Mouse (Mus musculus): ENCODE measurements at regions not wholly inside any gene's neighbourhood (a gene's known extent, or its start where the extent isn't known, plus 50 kb on each side); places are given as distances from the start of the nearest gene placed in this dataset.

DNA sequence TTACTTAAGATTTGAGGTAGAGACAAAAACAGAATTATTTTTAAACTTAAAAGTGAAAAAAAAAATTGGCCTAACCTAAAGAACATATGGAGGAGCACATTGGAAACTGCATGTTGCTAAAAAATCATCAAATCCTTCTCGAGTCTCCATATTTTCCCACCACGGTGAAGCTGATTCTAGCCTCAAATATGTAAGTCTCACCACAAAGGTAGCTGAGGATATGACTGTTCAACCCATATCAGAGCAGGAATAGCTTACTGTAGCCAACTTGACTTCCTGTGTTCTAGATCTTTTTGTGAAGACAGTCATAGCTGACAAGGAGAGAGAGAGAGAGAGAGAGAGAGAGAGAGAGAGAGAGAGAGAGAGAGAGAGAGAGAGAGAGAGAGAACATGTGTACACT lies 1039.8 kb downstream of the Car8 start:
- H3K4me3 ChIP-seq (ENCODE audit: low read depth, low read length): no peak overlapping the region
- no peaks in the 10 kb centered on the region for H3K27me3 ChIP-seq (ENCODE audit: insufficient read depth, low read length)
- H3K27ac ChIP-seq (ENCODE audit: low read depth, low read length): no peak overlapping the region
- DNase-seq (ENCODE audit: low spot score) (no peak), ATAC-seq (ENCODE audit: low FRiP score) (no peak)
- 97% methylated on average over 2 of the region's 2 CpGs for WGBS
- no peak for TF ChIP-seq CTCF (IDR thresholded peaks at IDR 0.05)
- no peaks in the 10 kb centered on the region for H3K9me3 ChIP-seq (ENCODE audit: low read length)
- H3K4me2 ChIP-seq (ENCODE audit: low read depth, low read length, poor library complexity, severe bottlenecking): no peak overlapping the region
- no peaks in the 10 kb centered on the region for H3K4me1 ChIP-seq (ENCODE audit: insufficient read depth, low read length)
- H3K9ac ChIP-seq (replicated peaks; ENCODE audit: low read length, poor library complexity, severe bottlenecking): no peak overlapping the region
- no peaks in the 10 kb centered on the region for H3K36me3 ChIP-seq (ENCODE audit: insufficient read depth, low read length)

- TF ChIP-seq CTCF (IDR thresholded peaks at IDR 0.05): no peak
- Histone ChIP-seq H3K4me1 (ENCODE audit: insufficient read depth, low read length) (no peaks in the 10 kb centered on the region), H3K9ac (replicated peaks; ENCODE audit: low read length, poor library complexity, severe bottlenecking) (no peak overlapping the region), H3K4me2 (ENCODE audit: low read depth, low read length, poor library complexity, severe bottlenecking) (no peak overlapping the region), H3K27ac (ENCODE audit: low read depth, low read length) (no peak overlapping the region), H3K4me3 (ENCODE audit: low read depth, low read length) (no peak overlapping the region), H3K36me3 (ENCODE audit: insufficient read depth, low read length) (no peaks in the 10 kb centered on the region), H3K9me3 (ENCODE audit: low read length) (no peaks in the 10 kb centered on the region), H3K27me3 (ENCODE audit: insufficient read depth, low read length) (no peaks in the 10 kb centered on the region)
- ATAC-seq (ENCODE audit: low FRiP score) (no peak), DNase-seq (ENCODE audit: low spot score) (no peak)
- 91% methylated on average over 3 of the region's 3 CpGs for WGBS
Observed at GRCm38 (mm10) chr4:7196570-7196969, 1042.3 kb downstream of the Car8 start.

DNA sequence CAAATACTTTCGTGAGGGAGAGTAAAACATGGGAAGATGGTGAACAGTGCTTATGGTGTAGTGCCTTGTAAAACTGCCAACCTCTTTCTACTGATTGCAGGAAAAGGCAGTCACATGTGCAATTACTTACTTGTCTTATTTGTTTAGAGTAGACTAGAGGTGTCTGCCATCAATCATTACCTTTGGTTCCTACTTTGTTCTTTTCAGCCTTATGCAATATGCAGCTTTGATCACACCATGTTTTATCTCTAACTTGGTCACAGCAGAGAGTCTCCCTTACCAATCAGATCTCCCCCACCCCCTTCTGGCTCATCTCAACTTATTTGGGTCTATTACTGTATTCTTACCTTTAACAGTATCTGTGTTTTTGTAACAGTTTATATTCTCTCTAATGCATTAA lies 1043.2 kb downstream of the Car8 start:
- 86% methylated on average over 1 of the region's 1 CpGs for WGBS
- ATAC-seq (ENCODE audit: low FRiP score) (no peak), DNase-seq (ENCODE audit: low spot score) (no peak)
- Histone ChIP-seq H3K27ac (ENCODE audit: low read depth, low read length) (no peak overlapping the region), H3K4me3 (ENCODE audit: low read depth, low read length) (no peak overlapping the region), H3K36me3 (ENCODE audit: insufficient read depth, low read length) (no peaks in the 10 kb centered on the region), H3K4me1 (ENCODE audit: insufficient read depth, low read length) (no peaks in the 10 kb centered on the region), H3K9me3 (ENCODE audit: low read length) (no peaks in the 10 kb centered on the region), H3K4me2 (ENCODE audit: low read depth, low read length, poor library complexity, severe bottlenecking) (no peak overlapping the region), H3K27me3 (ENCODE audit: insufficient read depth, low read length) (no peaks in the 10 kb centered on the region), H3K9ac (replicated peaks; ENCODE audit: low read length, poor library complexity, severe bottlenecking) (no peak overlapping the region)
- TF ChIP-seq CTCF (IDR thresholded peaks at IDR 0.05): no peak

- no peak overlapping the region for H3K9ac ChIP-seq (replicated peaks; ENCODE audit: low read length, poor library complexity, severe bottlenecking)
- DNase-seq (ENCODE audit: low spot score): no peak
- no peaks in the 10 kb centered on the region for H3K9me3 ChIP-seq (ENCODE audit: low read length)
- no peak overlapping the region for H3K4me2 ChIP-seq (ENCODE audit: low read depth, low read length, poor library complexity, severe bottlenecking)
- no peaks in the 10 kb centered on the region for H3K4me1 ChIP-seq (ENCODE audit: insufficient read depth, low read length)
- ATAC-seq (ENCODE audit: low FRiP score): no peak
- 70% methylated on average over 3 of the region's 3 CpGs for WGBS
- H3K4me3 ChIP-seq (ENCODE audit: low read depth, low read length): no peak overlapping the region
- TF ChIP-seq CTCF (IDR thresholded peaks at IDR 0.05): no peak
- H3K36me3 ChIP-seq (ENCODE audit: insufficient read depth, low read length): no peaks in the 10 kb centered on the region
- no peak overlapping the region for H3K27ac ChIP-seq (ENCODE audit: low read depth, low read length)
- H3K27me3 ChIP-seq (ENCODE audit: insufficient read depth, low read length): no peaks in the 10 kb centered on the region
Observed at GRCm38 (mm10) chr4:7191912-7192311, 1046.9 kb downstream of the Car8 start.

DNA sequence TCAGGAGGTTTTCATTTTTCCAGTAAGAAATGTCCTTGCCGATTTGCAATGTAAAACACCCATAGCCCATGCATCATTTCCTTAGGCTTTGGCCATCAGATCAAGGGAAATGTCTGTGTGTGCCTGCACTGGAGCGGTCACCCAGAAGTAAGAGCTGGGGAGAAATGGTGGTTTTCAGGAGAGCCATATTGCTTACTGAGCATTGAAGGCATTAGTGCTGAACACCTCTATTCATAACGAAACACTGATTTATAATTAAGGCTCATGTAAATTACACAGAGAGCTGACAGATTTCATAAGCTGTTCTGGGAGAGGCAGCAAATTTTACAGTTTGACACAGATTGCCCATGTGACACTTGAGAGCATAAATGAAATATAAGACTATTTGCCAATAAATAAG lies 1047.6 kb downstream of the Car8 start:
- no peak overlapping the region for H3K4me2 ChIP-seq (ENCODE audit: low read depth, low read length, poor library complexity, severe bottlenecking)
- H3K9ac ChIP-seq (replicated peaks; ENCODE audit: low read length, poor library complexity, severe bottlenecking): no peak overlapping the region
- H3K4me1 ChIP-seq (ENCODE audit: insufficient read depth, low read length): no peaks in the 10 kb centered on the region
- peak; percentile 19 for DNase-seq (ENCODE audit: low spot score)
- no peak for ATAC-seq (ENCODE audit: low FRiP score)
- no peak overlapping the region for H3K4me3 ChIP-seq (ENCODE audit: low read depth, low read length)
- H3K36me3 ChIP-seq (ENCODE audit: insufficient read depth, low read length): no peaks in the 10 kb centered on the region
- 0 out of 2 replicates have a peak overlapping the region, but pooled peaks have one; percentile 34 for H3K27ac ChIP-seq (ENCODE audit: low read depth, low read length)
- 48% methylated on average over 3 of the region's 3 CpGs for WGBS
- H3K9me3 ChIP-seq (ENCODE audit: low read length): no peaks in the 10 kb centered on the region
- no peak for TF ChIP-seq CTCF (IDR thresholded peaks at IDR 0.05)
- H3K27me3 ChIP-seq (ENCODE audit: insufficient read depth, low read length): no peaks in the 10 kb centered on the region

- no peak overlapping the region for H3K4me3 ChIP-seq (ENCODE audit: low read depth, low read length)
- ATAC-seq (ENCODE audit: low FRiP score): no peak
- WGBS: 84% methylated on average over 9 of the region's 9 CpGs
Observed at GRCm38 (mm10) chr4:7175030-7175429, 1063.8 kb downstream of the Car8 start.

More at GRCm38 (mm10) chr4:7175030-7175429, 1063.8 kb downstream of the Car8 start:
- Histone ChIP-seq H3K4me1 (ENCODE audit: insufficient read depth, low read length) (no peaks in the 10 kb centered on the region), H3K27me3 (ENCODE audit: insufficient read depth, low read length) (no peaks in the 10 kb centered on the region), H3K9me3 (ENCODE audit: low read length) (no peaks in the 10 kb centered on the region), H3K36me3 (ENCODE audit: insufficient read depth, low read length) (no peaks in the 10 kb centered on the region), H3K4me2 (ENCODE audit: low read depth, low read length, poor library complexity, severe bottlenecking) (no peak overlapping the region), H3K27ac (ENCODE audit: low read depth, low read length) (no peak overlapping the region), H3K9ac (replicated peaks; ENCODE audit: low read length, poor library complexity, severe bottlenecking) (no peak overlapping the region)
- no peak for DNase-seq (ENCODE audit: low spot score)
- TF ChIP-seq CTCF (IDR thresholded peaks at IDR 0.05): no peak
